Mouse (Mus musculus) cerebellum, adult 2 months (tissue): ENCODE measurements around the gene Slco1c1. TPM values are rescaled to one million over a fixed set of nuclear protein-coding genes. Genes with fewer than 3 reads are reported as not detected.
"Not testable (repeated sequence)": the region's sequence is repeated elsewhere in the genome, so short reads cannot be mapped to it uniquely, and the experiment has no call there.

Experiments used
- DNase-seq, 2 experiments: peaks; one replicate each; pipeline ENCODE4 v3.0.0; 2021
- H3K27ac ChIP-seq: fragments of 200-500 bp; 2 replicates; pipeline ENCODE4 v1.5.1; 2012; ENCODE audit warnings: low read length, control low read depth, inconsistent platforms; ENCODE audit not compliant: insufficient read depth
- H3K27me3 ChIP-seq: fragments of 200-500 bp; 2 replicates; pipeline ENCODE4 v1.6.1; 2012; ENCODE audit warnings: inconsistent platforms, mild to moderate bottlenecking, low read length, moderate library complexity; ENCODE audit not compliant: control insufficient read depth, insufficient read depth
- H3K4me1 ChIP-seq: fragments of 200-500 bp; 2 replicates; pipeline ENCODE4 v1.6.1; 2011; ENCODE audit warnings: low read length; ENCODE audit not compliant: control insufficient read depth, insufficient read depth
- H3K4me3 ChIP-seq: fragments of 200-500 bp; replicated peaks from 2 replicates; pipeline ENCODE3; 2011; ENCODE audit warnings: mild to moderate bottlenecking, low read depth, low read length, control low read depth; ENCODE audit not compliant: insufficient read depth
- CTCF ChIP-seq: fragments of 200-500 bp; IDR thresholded peaks from 2 replicates; pipeline ENCODE4 v1.5.1; 2011; ENCODE audit warnings: low read depth, mild to moderate bottlenecking, control low read depth, low read length, moderate library complexity, borderline replicate concordance; ENCODE audit not compliant: insufficient read depth
- POLR2A ChIP-seq: fragments of 200-500 bp; IDR thresholded peaks from 2 replicates; pipeline ENCODE4 v1.6.1; 2011; ENCODE audit warnings: low read length, control low read depth, borderline replicate concordance; ENCODE audit not compliant: insufficient read depth
- WGBS: fragments of 180-500 bp; shearing (Covaris S2); methylation state at CpG from one replicate; pipeline ENCODE4 v1.1.7; 2018; 5-methylcytosine and 5-hydroxymethylcytosine counted together
- polyA plus RNA-seq: library from polyadenylated mRNA; depleted of rRNA; stranded (reverse); fragments of >200 nt; gene quantifications from 2 replicates; pipeline ENCODE4 v1.2.3, GENCODE M21; 2012

Slco1c1 gene
- polyA plus RNA-seq, 1 experiment: 34.5 TPM

DNA sequence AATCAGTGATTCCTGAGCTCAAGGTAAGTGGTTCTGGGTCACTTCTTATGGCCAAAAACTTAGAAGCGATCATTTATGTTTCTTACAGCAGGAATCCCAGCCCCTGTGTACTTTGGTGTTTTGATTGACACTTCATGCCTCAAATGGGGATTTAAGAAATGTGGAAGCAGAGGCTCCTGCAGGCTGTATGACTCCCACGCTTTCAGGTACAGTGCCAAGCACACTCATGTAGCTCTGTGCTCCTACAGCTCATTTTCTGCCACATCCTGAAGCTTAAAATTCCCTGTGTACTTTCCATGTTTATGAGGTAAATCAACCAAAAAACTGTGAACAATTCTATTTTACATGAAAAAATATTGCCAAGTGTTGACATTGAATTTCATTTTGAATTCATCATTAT lies 43.2 kb downstream of the Slco1c1 start:
- no peak for TF ChIP-seq POLR2A
- no peak for TF ChIP-seq CTCF
- H3K27me3 ChIP-seq: no peaks in the 10 kb centered on the region
- no peak for DNase-seq
- no peak overlapping the region for H3K4me3 ChIP-seq
- no peak overlapping the region for H3K27ac ChIP-seq
- WGBS: 80% methylated on average over 2 of the region's 2 CpGs
- 0 out of 2 replicates have a peak, but pooled peaks cover 5% of the 10 kb centered on the region for H3K4me1 ChIP-seq

DNA sequence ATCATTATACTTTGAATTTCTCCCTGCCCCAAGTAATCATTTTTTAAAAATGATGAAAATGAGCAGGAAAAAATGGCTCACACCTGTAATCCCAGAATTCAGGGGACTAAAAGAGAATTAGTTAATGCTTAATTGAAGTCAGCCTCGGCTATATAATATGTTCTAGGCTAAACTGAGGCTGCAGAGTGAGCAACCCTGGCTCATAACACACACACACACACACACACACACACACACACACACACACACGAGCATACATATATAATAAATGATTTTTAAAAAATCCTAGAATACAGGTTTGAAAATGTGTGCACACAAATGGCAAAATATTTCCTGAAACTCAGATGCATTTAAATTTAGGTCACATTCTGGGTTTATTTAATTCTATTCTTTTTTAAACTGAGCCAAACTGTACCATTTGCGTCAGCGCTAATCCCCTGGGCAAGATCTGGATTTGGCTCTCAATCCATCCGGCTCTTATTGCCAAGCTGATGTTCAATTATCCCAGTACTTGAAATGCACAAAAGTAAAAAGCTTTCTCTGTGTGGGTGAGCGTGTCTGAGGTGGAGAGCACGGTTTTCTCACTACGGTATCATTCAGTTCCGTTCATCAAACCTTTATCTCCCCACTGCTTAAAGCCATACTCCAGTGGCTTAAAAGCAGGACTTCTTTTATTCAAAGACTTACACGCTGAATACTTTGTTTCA lies 43.8 kb downstream of the Slco1c1 start:
- 0 out of 2 replicates have a peak, but pooled peaks cover 5% of the 10 kb centered on the region for H3K4me1 ChIP-seq
- TF ChIP-seq POLR2A (no peak), CTCF (no peak)
- 16% methylated on average over 10 of the region's 10 CpGs for WGBS
- H3K27ac ChIP-seq: no peak overlapping the region
- peak; percentile 14 to 51 for DNase-seq
- no peak overlapping the region for H3K4me3 ChIP-seq
- no peaks in the 10 kb centered on the region for H3K27me3 ChIP-seq

DNA sequence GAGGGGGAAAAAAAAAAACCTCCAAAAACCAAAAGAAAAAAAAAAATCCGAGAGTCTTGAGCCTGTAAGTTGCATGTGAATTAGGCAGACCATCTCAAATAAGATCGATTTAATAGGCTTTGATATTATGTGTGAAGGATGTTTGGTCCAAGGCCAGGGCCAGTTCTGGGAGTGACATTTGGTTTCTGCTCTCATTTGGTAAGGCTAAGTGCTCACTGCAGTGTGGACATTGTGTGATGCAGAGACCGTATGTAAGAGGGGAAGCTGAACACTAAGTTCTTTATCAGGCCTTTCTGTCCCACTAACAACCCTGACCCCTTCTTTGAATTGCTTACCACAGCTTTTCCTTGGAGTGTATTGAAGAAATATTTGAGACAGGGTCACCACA lies 44.4 kb downstream of the Slco1c1 start:
- Histone ChIP-seq H3K27me3 (no peaks in the 10 kb centered on the region), H3K4me3 (no peak overlapping the region), H3K4me1 (0 out of 2 replicates have a peak, but pooled peaks cover 5% of the 10 kb centered on the region), H3K27ac (no peak overlapping the region)
- peak in 1 of 2 experiments; percentile 4 for DNase-seq
- 15% methylated on average over 3 of the region's 3 CpGs for WGBS
- TF ChIP-seq CTCF (no peak), POLR2A (no peak)

DNA sequence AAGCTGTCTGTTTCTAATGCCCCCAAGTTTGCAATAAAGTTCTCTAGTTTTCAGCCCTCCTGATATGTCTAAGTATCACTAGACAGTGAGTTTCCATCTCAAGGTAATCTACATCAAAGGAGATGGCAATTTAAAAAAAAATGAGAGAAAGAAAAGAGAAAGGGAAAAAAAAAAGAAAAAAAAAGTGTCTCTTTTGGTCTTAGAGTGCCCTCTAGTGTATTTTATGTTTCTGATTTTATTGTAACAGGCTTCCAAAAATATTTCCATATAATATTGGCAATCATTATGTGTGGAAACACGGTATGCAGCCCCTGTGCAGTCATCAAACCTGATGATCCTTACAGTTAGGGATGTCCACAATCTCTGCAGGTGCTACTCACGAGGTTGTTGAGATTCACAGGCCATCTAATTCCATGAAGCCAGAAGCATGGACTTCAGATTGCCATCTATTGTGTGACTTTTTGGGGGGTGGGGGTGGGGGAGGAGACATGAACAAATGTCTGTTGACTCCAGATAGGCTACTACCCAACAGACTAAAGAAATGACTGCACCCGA lies 52.6 kb downstream of the Slco1c1 start:
- Histone ChIP-seq H3K27me3 (no peaks in the 10 kb centered on the region), H3K4me1 (no peaks in the 10 kb centered on the region), H3K4me3 (no peak overlapping the region), H3K27ac (no peak overlapping the region)
- WGBS: 27% methylated on average over 3 of the region's 3 CpGs
- TF ChIP-seq CTCF (peak; percentile 26; the same call in 1 of the 2 replicates), POLR2A (no peak)
- DNase-seq: no peak

DNA sequence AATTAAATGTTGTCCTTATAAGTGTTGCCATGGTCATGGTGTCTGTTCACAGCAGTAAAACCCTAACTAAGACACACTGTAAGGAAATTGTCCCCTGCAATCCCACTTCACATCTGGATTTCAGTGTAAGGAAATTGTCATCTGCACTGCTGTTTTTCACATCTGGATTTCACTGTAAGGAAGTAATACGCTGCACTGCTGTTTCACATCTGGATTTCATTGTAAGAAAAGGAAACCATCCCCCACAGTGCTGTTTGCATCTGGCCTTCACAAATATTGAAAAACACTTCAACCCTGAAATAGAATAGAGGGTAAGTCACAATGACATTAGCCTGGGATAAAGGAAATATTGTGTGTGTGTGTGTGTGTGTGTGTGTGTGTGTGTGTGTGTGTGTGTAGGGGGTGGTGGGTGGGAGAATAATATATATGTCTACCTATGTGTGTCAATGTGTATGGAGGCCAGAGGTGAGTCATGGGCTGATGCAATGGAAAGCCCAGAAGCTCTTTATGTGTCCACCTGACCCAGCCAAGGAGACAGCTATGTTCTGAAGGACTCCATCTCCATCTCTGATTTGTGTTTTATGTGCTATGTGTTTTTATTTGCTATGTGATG lies 60.7 kb downstream of the Slco1c1 start:
- DNase-seq: no peak
- no peaks in the 10 kb centered on the region for H3K4me1 ChIP-seq
- no peak overlapping the region for H3K4me3 ChIP-seq
- H3K27ac ChIP-seq: no peak overlapping the region
- 91% methylated on average over 1 of the region's 1 CpGs for WGBS
- no peak for TF ChIP-seq POLR2A
- no peak for TF ChIP-seq CTCF
- no peaks in the 10 kb centered on the region for H3K27me3 ChIP-seq

DNA sequence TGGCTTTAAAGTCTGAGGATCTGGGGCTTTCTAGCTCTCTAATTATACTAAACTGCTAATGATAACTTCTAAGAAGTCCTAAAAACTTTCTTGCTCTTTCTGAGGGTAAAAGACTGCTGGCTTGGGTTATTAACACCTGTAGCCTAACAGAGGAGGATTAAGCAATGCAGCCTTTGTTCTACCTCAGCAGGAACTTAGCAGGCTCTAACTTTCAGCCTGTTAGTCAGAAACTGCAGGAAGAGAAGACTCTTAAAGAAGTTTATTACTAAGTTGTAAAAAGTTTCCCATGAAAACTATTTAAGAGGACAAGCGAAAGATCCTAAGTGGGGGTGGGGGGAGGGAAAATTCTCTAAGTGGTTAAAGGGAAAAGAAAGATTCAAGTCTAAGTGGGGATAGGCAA lies 65.8 kb downstream of the Slco1c1 start:
- H3K27ac ChIP-seq: no peak overlapping the region
- H3K4me1 ChIP-seq: no peaks in the 10 kb centered on the region
- no peak overlapping the region for H3K4me3 ChIP-seq
- no peak for DNase-seq
- 71% methylated on average over 1 of the region's 1 CpGs for WGBS
- no peaks in the 10 kb centered on the region for H3K27me3 ChIP-seq
- no peak for TF ChIP-seq CTCF
- no peak for TF ChIP-seq POLR2A

DNA sequence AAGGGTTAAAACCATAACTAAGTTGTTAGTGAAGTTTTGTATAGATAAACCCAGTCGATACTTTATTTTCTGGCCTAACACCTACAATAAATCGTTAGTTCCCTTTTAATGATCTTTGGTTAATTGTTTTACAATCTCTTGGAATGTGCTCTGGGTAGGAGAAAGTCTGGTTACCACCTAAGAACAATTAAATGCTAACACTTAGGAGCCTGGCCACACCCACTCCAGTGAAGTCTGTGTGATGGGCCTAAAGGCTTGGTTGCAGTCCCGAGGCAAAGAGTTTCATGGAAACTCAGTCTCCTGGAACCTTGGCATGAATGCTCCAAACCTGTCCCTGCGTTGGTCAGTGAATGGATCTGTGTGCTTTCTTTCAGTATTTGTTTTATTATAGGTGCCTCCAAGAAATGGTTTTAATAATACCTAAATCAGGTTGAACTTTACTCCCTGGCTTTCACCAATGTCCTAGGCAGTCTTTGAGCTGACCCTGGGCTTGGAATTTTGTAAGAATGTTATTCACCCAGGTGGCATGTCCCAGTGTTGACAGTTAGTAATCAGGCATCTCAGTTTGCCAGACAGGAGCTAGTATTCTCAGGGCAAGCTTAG lies 66.5 kb downstream of the Slco1c1 start:
- H3K27ac ChIP-seq, H3K27me3 ChIP-seq, H3K4me1 ChIP-seq, DNase-seq, H3K4me3 ChIP-seq: not testable (repeated sequence)
- WGBS: 58% methylated on average over 4 of the region's 4 CpGs

DNA sequence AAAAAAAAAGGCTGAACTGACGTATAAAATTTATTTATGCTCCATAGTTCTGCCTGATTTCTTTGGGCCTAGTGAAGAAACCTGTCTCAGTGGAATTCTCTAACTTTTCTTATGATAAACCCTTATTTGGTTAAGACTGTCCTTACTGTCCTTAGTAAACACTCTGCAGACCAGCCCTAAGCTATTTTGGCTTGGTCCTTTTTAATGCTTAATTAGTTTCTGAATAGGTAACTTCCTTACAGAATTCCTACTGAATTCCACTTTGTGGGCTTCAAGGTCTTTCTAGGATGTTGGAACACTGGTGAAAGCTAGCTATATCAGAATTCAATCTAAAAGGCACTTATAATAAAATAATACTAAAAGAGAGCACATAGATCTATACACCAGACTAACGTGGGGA lies 71.9 kb downstream of the Slco1c1 start:
- TF ChIP-seq CTCF (no peak), POLR2A (no peak)
- WGBS: 86% methylated on average over 2 of the region's 2 CpGs
- H3K4me3 ChIP-seq: no peak overlapping the region
- H3K27me3 ChIP-seq: no peaks in the 10 kb centered on the region
- no peaks in the 10 kb centered on the region for H3K4me1 ChIP-seq
- no peak for DNase-seq
- H3K27ac ChIP-seq: no peak overlapping the region
